Mouse (Mus musculus): ENCODE measurements around the gene Klhl9.
"Not testable (repeated sequence)": the region's sequence is repeated elsewhere in the genome, so short reads cannot be mapped to it uniquely, and the experiment has no call there.

DNA sequence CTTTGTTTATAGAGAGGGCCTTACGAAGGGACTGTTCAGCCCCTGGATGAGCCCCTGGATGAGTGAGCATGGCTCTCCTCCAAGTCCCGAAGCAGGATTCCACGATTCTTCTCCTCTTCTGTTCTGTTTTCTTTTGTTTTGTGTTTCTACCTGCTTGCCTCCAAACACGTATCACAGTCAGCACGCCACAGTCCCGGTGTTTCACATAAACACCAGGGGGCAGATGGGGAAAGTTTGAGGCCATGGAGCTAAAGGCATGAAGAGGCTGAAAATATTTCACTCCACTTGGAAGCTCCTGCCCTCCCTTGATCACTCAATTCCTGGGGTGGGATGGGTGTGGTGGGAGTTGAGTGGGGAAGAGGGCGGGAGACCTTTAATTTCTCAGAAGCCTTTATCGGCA, 39.5 kb upstream of the Klhl9 start:
- TF ChIP-seq CTCF (IDR thresholded peaks at IDR 0.05; ENCODE audit: low read depth, low read length); POLR2A (IDR thresholded peaks at IDR 0.05; ENCODE audit: extremely low read depth, insufficient read depth, low read length): not testable (repeated sequence)

Measured in liver, adult 2 months (tissue).